11 mouse cellular contexts compared by ENCODE assay signal in genomic region chr11:120695641-120696040, GRCm38 (mm10). TPM values are rescaled to one million over a fixed set of nuclear protein-coding genes. Genes with fewer than 3 reads are reported as not detected.
DNase-seq lines count a peak whose midpoint lies in the region; ATAC-seq and TF ChIP-seq lines count a peak whose summit lies in the region.
"Had no signal": no experiment of that assay in that cellular context is flagged by ENCODE, and none has a peak within 500 bp of the region (broad histone marks: within the 10 kb centered on the region; RNA-seq: fewer than 3 reads in every experiment).

No protein-coding gene starts in this region.

- H3K27ac ChIP-seq in heart, embryonic 12.5 days (ENCODE audit: poor library complexity, severe bottlenecking) = peak overlapping the region; percentile 15
- peak overlapping the region; percentile 68 for H3K27ac ChIP-seq in embryonic facial prominence, embryonic 12.5 days
- peak overlapping the region; percentile 39; the same call in 1 of the 2 replicates for H3K27ac ChIP-seq in kidney, adult 2 months (ENCODE audit: insufficient read depth, low read depth, low read length)
- H3K27ac ChIP-seq in midbrain, embryonic 14.5 days (replicated peaks; ENCODE audit: low read depth, low read length) = peak overlapping the region; percentile 61

- no peak for DNase-seq in heart, postnatal 14 days
- peak; percentile 84 for DNase-seq in kidney, adult 2 months
- peak; percentile 60 for DNase-seq in midbrain, embryonic 14.5 days
- no peak for DNase-seq in right cerebral cortex, postnatal 10 days (ENCODE audit: low spot score in 2 of 2)
- DNase-seq in cerebellum, postnatal 4 days (ENCODE audit: low spot score in 2 of 2) = no peak
- DNase-seq in left cerebral cortex, adult 11 months (ENCODE audit: low spot score) = no peak
- DNase-seq: gastrocnemius, postnatal 14 days; liver, postnatal 0 days; right cerebral cortex, postnatal 14 days had no signal

- no peak overlapping the region for H3K4me3 ChIP-seq in heart, embryonic 12.5 days
- H3K4me3 ChIP-seq in embryonic facial prominence, embryonic 12.5 days = no peak overlapping the region
- H3K4me3 ChIP-seq in kidney, adult 2 months (ENCODE audit: insufficient read depth, low read depth, low read length) = no peak overlapping the region
- no peak overlapping the region for H3K4me3 ChIP-seq in midbrain, embryonic 14.5 days (replicated peaks; ENCODE audit: low read depth, low read length)

- H3K36me3 ChIP-seq in heart, embryonic 12.5 days = peaks cover 40% of the 10 kb centered on the region
- peaks cover 42% of the 10 kb centered on the region for H3K36me3 ChIP-seq in embryonic facial prominence, embryonic 12.5 days
- no peaks in the 10 kb centered on the region for H3K36me3 ChIP-seq in kidney, adult 2 months (ENCODE audit: control insufficient read depth, insufficient read depth, low read length)
- peaks cover 35% of the 10 kb centered on the region for H3K36me3 ChIP-seq in midbrain, embryonic 14.5 days (ENCODE audit: control insufficient read depth, insufficient read depth, low read length)

- TF ChIP-seq POLR2A in kidney, adult 2 months (IDR thresholded peaks at IDR 0.05; ENCODE audit: low read depth, low read length) = no peak

- TF ChIP-seq CTCF in kidney, adult 2 months (conservative IDR thresholded peaks at IDR 0.05; ENCODE audit: insufficient read depth, insufficient read length, low read depth, low read length) = no peak

- WGBS in heart, embryonic 12.5 days = 52% methylated on average over 12 of the region's 12 CpGs
- 35% methylated on average over 12 of the region's 12 CpGs for WGBS in embryonic facial prominence, embryonic 12.5 days
- 47% methylated on average over 12 of the region's 12 CpGs for WGBS in kidney, adult 2 months
- WGBS in midbrain, embryonic 14.5 days = 36% methylated on average over 12 of the region's 12 CpGs

- no peak; the same call in 1 of the 2 replicates for ATAC-seq in heart, embryonic 12.5 days (ENCODE audit: insufficient number of reproducible peaks, low FRiP score)
- ATAC-seq in embryonic facial prominence, embryonic 12.5 days (ENCODE audit: insufficient number of reproducible peaks, insufficient read depth, low FRiP score, low TSS enrichment) = no peak
- peak; percentile 55; the same call in 1 of the 2 replicates for ATAC-seq in midbrain, embryonic 14.5 days (ENCODE audit: low FRiP score, low TSS enrichment)

- intact Hi-C loops in heart, postnatal 14 days (cut with DNase I) = no loop called here

- no peaks in the 10 kb centered on the region for H3K9me3 ChIP-seq in heart, embryonic 12.5 days (replicated peaks)
- H3K9me3 ChIP-seq in embryonic facial prominence, embryonic 12.5 days = no peaks in the 10 kb centered on the region
- no peaks in the 10 kb centered on the region for H3K9me3 ChIP-seq in midbrain, embryonic 14.5 days (ENCODE audit: control insufficient read depth, low read length)

- H3K27me3 ChIP-seq in heart, embryonic 12.5 days (replicated peaks) = no peaks in the 10 kb centered on the region
- no peaks in the 10 kb centered on the region for H3K27me3 ChIP-seq in embryonic facial prominence, embryonic 12.5 days
- H3K27me3 ChIP-seq in kidney, adult 2 months (replicated peaks; ENCODE audit: control insufficient read depth, insufficient read depth, low read length) = no peaks in the 10 kb centered on the region
- H3K27me3 ChIP-seq in midbrain, embryonic 14.5 days (ENCODE audit: control insufficient read depth, insufficient read depth, low read length) = no peaks in the 10 kb centered on the region

- no peak overlapping the region for H3K4me2 ChIP-seq in heart, embryonic 12.5 days
- no peak overlapping the region for H3K4me2 ChIP-seq in embryonic facial prominence, embryonic 12.5 days (replicated peaks)
- H3K4me2 ChIP-seq in midbrain, embryonic 14.5 days (ENCODE audit: low read length) = no peak overlapping the region

- no peak overlapping the region for H3K9ac ChIP-seq in heart, embryonic 12.5 days
- no peak overlapping the region; the same call in 1 of the 2 replicates for H3K9ac ChIP-seq in embryonic facial prominence, embryonic 12.5 days
- H3K9ac ChIP-seq in midbrain, embryonic 14.5 days (replicated peaks; ENCODE audit: low read length) = no peak overlapping the region
- H3K9ac ChIP-seq: liver, postnatal 0 days had no signal

- H3K4me1 ChIP-seq in heart, embryonic 12.5 days (replicated peaks) = peaks cover 63% of the 10 kb centered on the region
- peaks cover 17% of the 10 kb centered on the region for H3K4me1 ChIP-seq in embryonic facial prominence, embryonic 12.5 days
- peaks cover 27% of the 10 kb centered on the region for H3K4me1 ChIP-seq in kidney, adult 2 months (ENCODE audit: control insufficient read depth, insufficient read depth, low read length)
- peaks cover 7% of the 10 kb centered on the region for H3K4me1 ChIP-seq in midbrain, embryonic 14.5 days (ENCODE audit: control insufficient read depth, insufficient read depth, low read length)

RNA-seq across cellular contexts. Expression of gene Cenpx, which starts 17.9 kb away (rescaled TPM):
- polyA plus RNA-seq in heart, embryonic 12.5 days (2016; fragmentation: Nextera tagmentation; extraction: Ambion mirVana) = 117 and 119 TPM in 2 replicates
- total RNA-seq in heart, postnatal 14 days (2021) = 10 to 100 TPM; 35.4 to 36.4 TPM
- polyA plus RNA-seq in embryonic facial prominence, embryonic 12.5 days (2016; fragmentation: Nextera tagmentation; extraction: Ambion mirVana) = 131 TPM in 2 replicates
- polyA plus RNA-seq in kidney, adult 2 months (2012; rRNA removed) = 157 and 166 TPM in 2 replicates
- 99.1 and 105 TPM in 2 replicates for polyA plus RNA-seq in midbrain, embryonic 14.5 days (2014; fragmentation: Nextera tagmentation; extraction: Ambion mirVana)

RNA-seq across cellular contexts. Expression of gene Lrrc45, which starts 18.1 kb away (rescaled TPM):
- polyA plus RNA-seq in heart, embryonic 12.5 days (2016; fragmentation: Nextera tagmentation; extraction: Ambion mirVana) = 35.2 and 37.0 TPM in 2 replicates
- 10 to 100 TPM in 1 of 2 experiments, 1 to 10 TPM in 1; 9.2 to 10.9 TPM for total RNA-seq in heart, postnatal 14 days (2021)
- polyA plus RNA-seq in embryonic facial prominence, embryonic 12.5 days (2016; fragmentation: Nextera tagmentation; extraction: Ambion mirVana) = 77.5 and 83.7 TPM in 2 replicates
- 17.5 and 19.5 TPM in 2 replicates for polyA plus RNA-seq in kidney, adult 2 months (2012; rRNA removed)
- 50.4 and 72.1 TPM in 2 replicates for polyA plus RNA-seq in midbrain, embryonic 14.5 days (2014; fragmentation: Nextera tagmentation; extraction: Ambion mirVana)

RNA-seq across cellular contexts. Expression of gene Aspscr1, which starts 22.9 kb away (rescaled TPM):
- 103 and 114 TPM in 2 replicates for polyA plus RNA-seq in heart, embryonic 12.5 days (2016; fragmentation: Nextera tagmentation; extraction: Ambion mirVana)
- 10 to 100 TPM; 35.0 to 37.9 TPM for total RNA-seq in heart, postnatal 14 days (2021)
- 131 and 139 TPM in 2 replicates for polyA plus RNA-seq in embryonic facial prominence, embryonic 12.5 days (2016; fragmentation: Nextera tagmentation; extraction: Ambion mirVana)
- polyA plus RNA-seq in kidney, adult 2 months (2012; rRNA removed) = 105 and 106 TPM in 2 replicates
- polyA plus RNA-seq in midbrain, embryonic 14.5 days (2014; fragmentation: Nextera tagmentation; extraction: Ambion mirVana) = 136 and 141 TPM in 2 replicates

RNA-seq across cellular contexts. Expression of gene Rac3, which starts 25.6 kb away (rescaled TPM):
- 7.6 and 8.4 TPM in 2 replicates for polyA plus RNA-seq in heart, embryonic 12.5 days (2016; fragmentation: Nextera tagmentation; extraction: Ambion mirVana)
- 1 to 10 TPM; 1.3 to 1.6 TPM for total RNA-seq in heart, postnatal 14 days (2021)
- 59.7 and 62.8 TPM in 2 replicates for polyA plus RNA-seq in embryonic facial prominence, embryonic 12.5 days (2016; fragmentation: Nextera tagmentation; extraction: Ambion mirVana)
- 14.5 and 17.0 TPM in 2 replicates for polyA plus RNA-seq in kidney, adult 2 months (2012; rRNA removed)
- polyA plus RNA-seq in midbrain, embryonic 14.5 days (2014; fragmentation: Nextera tagmentation; extraction: Ambion mirVana) = 113 and 646 TPM in 2 replicates

RNA-seq across cellular contexts. Expression of gene Dcxr, which starts 31.4 kb away (rescaled TPM):
- 4.3 and 5.4 TPM in 2 replicates for polyA plus RNA-seq in heart, embryonic 12.5 days (2016; fragmentation: Nextera tagmentation; extraction: Ambion mirVana)
- total RNA-seq in heart, postnatal 14 days (2021) = 1 to 10 TPM; 3.1 to 5.8 TPM
- 11.5 and 12.3 TPM in 2 replicates for polyA plus RNA-seq in embryonic facial prominence, embryonic 12.5 days (2016; fragmentation: Nextera tagmentation; extraction: Ambion mirVana)
- polyA plus RNA-seq in kidney, adult 2 months (2012; rRNA removed) = 910 and 990 TPM in 2 replicates
- 6.0 and 8.6 TPM in 2 replicates for polyA plus RNA-seq in midbrain, embryonic 14.5 days (2014; fragmentation: Nextera tagmentation; extraction: Ambion mirVana)

Comparison
In these comparisons a context has a peak if more than half of its experiments do, and no peak if none do; other contexts are left out.
1. H3K27ac ChIP-seq: peak in every context shown above with its lines; median percentile 68 in embryonic facial prominence, embryonic 12.5 days; 61 in midbrain, embryonic 14.5 days; 39 in kidney, adult 2 months; 15 in heart, embryonic 12.5 days.
2. DNase-seq: peak in kidney, adult 2 months (single experiment) and midbrain, embryonic 14.5 days (single experiment); none in heart, postnatal 14 days (0 of 2), right cerebral cortex, postnatal 10 days (0 of 2), cerebellum, postnatal 4 days (0 of 2) and left cerebral cortex, adult 11 months (single experiment).